Mouse (Mus musculus): ENCODE results near the gene Abcg4. TPM values are rescaled to one million over a fixed set of nuclear protein-coding genes. Genes with fewer than 3 reads are reported as not detected.

Abcg4 gene
- polyA plus RNA-seq, 1 experiment: 1.2 TPM

DNA sequence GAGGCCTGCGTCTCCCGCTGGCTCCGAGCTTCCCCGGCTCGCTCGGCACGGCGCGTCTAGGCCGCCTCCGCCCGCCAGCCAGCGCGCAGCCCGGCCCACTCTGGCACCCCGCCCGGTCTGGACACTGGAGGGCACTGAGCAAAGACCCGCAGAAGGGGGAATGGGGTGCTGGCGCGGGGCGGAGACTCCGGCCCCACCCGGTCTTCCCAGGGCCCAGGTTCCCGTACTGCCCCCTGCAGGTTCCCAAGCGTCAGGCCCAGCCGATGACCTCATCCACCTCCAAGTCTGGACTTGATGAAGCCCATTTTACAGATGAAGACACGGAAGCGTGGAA is 20.4 kb downstream of the Abcg4 start:
- Histone ChIP-seq H3K36me3 (ENCODE audit: control insufficient read depth, insufficient read depth, low read length) (no peaks in the 10 kb centered on the region), H3K4me3 (ENCODE audit: control insufficient read depth, insufficient read depth, low read length) (peak overlapping the region; percentile 65), H3K27me3 (ENCODE audit: control insufficient read depth, insufficient read depth, low read length) (no peaks in the 10 kb centered on the region), H3K4me1 (replicated peaks; ENCODE audit: control insufficient read depth, insufficient read depth, low read length) (peaks cover 15% of the 10 kb centered on the region), H3K27ac (ENCODE audit: control insufficient read depth, insufficient read depth, low read length) (0 out of 2 replicates have a peak overlapping the region, but pooled peaks have one; percentile 4)
- peak; percentile 86 for DNase-seq
- peak; percentile 91; the same call in 1 of the 2 replicates for TF ChIP-seq CTCF (IDR thresholded peaks at IDR 0.05; ENCODE audit: borderline replicate concordance, control insufficient read depth, extremely low read depth, insufficient read depth, low read length, poor library complexity)
- peak; percentile 3; the same call in 1 of the 2 replicates for TF ChIP-seq POLR2A (IDR thresholded peaks at IDR 0.05; ENCODE audit: control insufficient read depth, extremely low read depth, insufficient read depth, low read length, poor library complexity)
- WGBS: 3% methylated on average over 28 of the region's 28 CpGs

DNA sequence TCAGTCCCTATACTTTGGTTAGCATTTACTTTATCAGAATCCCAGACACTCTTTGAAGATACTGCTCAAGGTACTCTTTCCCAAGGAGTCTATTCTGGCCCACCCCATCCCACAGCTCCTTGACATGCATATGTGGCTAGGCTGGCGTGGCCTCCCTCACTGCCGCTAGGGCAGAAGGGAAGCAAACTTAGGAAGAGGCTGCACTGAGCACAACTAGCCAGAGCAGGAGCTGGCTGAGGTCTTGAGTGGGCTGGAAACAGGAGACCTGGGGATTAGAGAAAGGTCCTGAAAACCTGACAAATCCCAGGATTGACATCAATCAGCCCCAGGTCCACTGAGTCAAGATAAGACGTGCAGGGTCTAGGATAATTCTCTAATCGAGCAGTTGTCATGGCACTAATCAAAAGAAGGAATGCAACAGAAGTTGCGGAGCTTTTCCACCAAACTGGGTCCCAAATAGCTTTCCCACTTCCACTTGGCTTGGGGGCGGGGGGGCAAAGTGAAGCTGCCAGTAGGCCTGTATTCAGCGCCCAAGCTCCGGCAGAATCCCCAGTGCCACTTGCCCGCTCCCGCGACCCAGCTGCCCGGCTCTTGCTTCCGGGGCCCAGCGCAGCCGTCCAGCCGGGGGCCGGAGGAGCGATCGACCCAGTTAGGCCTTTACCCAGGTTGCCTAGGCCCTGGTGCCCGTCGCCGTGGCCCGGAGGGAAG is 20.9 kb downstream of the Abcg4 start:
- Histone ChIP-seq H3K27ac (ENCODE audit: control insufficient read depth, insufficient read depth, low read length) (peak overlapping the region; percentile 29; the same call in 1 of the 2 replicates), H3K36me3 (ENCODE audit: control insufficient read depth, insufficient read depth, low read length) (no peaks in the 10 kb centered on the region), H3K27me3 (ENCODE audit: control insufficient read depth, insufficient read depth, low read length) (no peaks in the 10 kb centered on the region), H3K4me1 (replicated peaks; ENCODE audit: control insufficient read depth, insufficient read depth, low read length) (peaks cover 19% of the 10 kb centered on the region), H3K4me3 (ENCODE audit: control insufficient read depth, insufficient read depth, low read length) (peak overlapping the region; percentile 65)
- WGBS: 17% methylated on average over 23 of the region's 23 CpGs
- TF ChIP-seq POLR2A (IDR thresholded peaks at IDR 0.05; ENCODE audit: control insufficient read depth, extremely low read depth, insufficient read depth, low read length, poor library complexity) (0 out of 2 replicates have a peak, but pooled peaks have one; percentile 40), CTCF (IDR thresholded peaks at IDR 0.05; ENCODE audit: borderline replicate concordance, control insufficient read depth, extremely low read depth, insufficient read depth, low read length, poor library complexity) (no peak)
- peak; percentile 35 for DNase-seq

GRCm38 (mm10) chr9:44266478-44267226 is 21.8 kb downstream of the Abcg4 start:
- Histone ChIP-seq H3K27ac (ENCODE audit: control insufficient read depth, insufficient read depth, low read length) (peak overlapping the region; percentile 29; the same call in 1 of the 2 replicates), H3K36me3 (ENCODE audit: control insufficient read depth, insufficient read depth, low read length) (no peaks in the 10 kb centered on the region), H3K4me1 (replicated peaks; ENCODE audit: control insufficient read depth, insufficient read depth, low read length) (peaks cover 21% of the 10 kb centered on the region), H3K27me3 (ENCODE audit: control insufficient read depth, insufficient read depth, low read length) (no peaks in the 10 kb centered on the region), H3K4me3 (ENCODE audit: control insufficient read depth, insufficient read depth, low read length) (no peak overlapping the region)
- no peak for DNase-seq
- WGBS: 84% methylated on average over 8 of the region's 8 CpGs
- TF ChIP-seq CTCF (IDR thresholded peaks at IDR 0.05; ENCODE audit: borderline replicate concordance, control insufficient read depth, extremely low read depth, insufficient read depth, low read length, poor library complexity): no peak
- TF ChIP-seq POLR2A (IDR thresholded peaks at IDR 0.05; ENCODE audit: control insufficient read depth, extremely low read depth, insufficient read depth, low read length, poor library complexity): no peak

- DNase-seq: no peak
- Histone ChIP-seq H3K4me1 (replicated peaks; ENCODE audit: control insufficient read depth, insufficient read depth, low read length) (peaks cover 12% of the 10 kb centered on the region), H3K27me3 (ENCODE audit: control insufficient read depth, insufficient read depth, low read length) (no peaks in the 10 kb centered on the region), H3K36me3 (ENCODE audit: control insufficient read depth, insufficient read depth, low read length) (no peaks in the 10 kb centered on the region), H3K27ac (ENCODE audit: control insufficient read depth, insufficient read depth, low read length) (no peak overlapping the region), H3K4me3 (ENCODE audit: control insufficient read depth, insufficient read depth, low read length) (no peak overlapping the region)
- TF ChIP-seq CTCF (IDR thresholded peaks at IDR 0.05; ENCODE audit: borderline replicate concordance, control insufficient read depth, extremely low read depth, insufficient read depth, low read length, poor library complexity): no peak
- 98% methylated on average over 14 of the region's 14 CpGs for WGBS
These were observed 27.0 kb downstream of the Abcg4 start for GRCm38 (mm10) chr9:44261388-44261787.

- no peak overlapping the region for H3K4me3 ChIP-seq (ENCODE audit: control insufficient read depth, insufficient read depth, low read length)
- no peak overlapping the region for H3K27ac ChIP-seq (ENCODE audit: control insufficient read depth, insufficient read depth, low read length)
- no peak for DNase-seq
- no peaks in the 10 kb centered on the region for H3K27me3 ChIP-seq (ENCODE audit: control insufficient read depth, insufficient read depth, low read length)
- 58% methylated on average over 10 of the region's 10 CpGs for WGBS
- TF ChIP-seq POLR2A (IDR thresholded peaks at IDR 0.05; ENCODE audit: control insufficient read depth, extremely low read depth, insufficient read depth, low read length, poor library complexity) (no peak), CTCF (IDR thresholded peaks at IDR 0.05; ENCODE audit: borderline replicate concordance, control insufficient read depth, extremely low read depth, insufficient read depth, low read length, poor library complexity) (no peak)
- H3K36me3 ChIP-seq (ENCODE audit: control insufficient read depth, insufficient read depth, low read length): no peaks in the 10 kb centered on the region
- H3K4me1 ChIP-seq (replicated peaks; ENCODE audit: control insufficient read depth, insufficient read depth, low read length): peaks cover 24% of the 10 kb centered on the region
These were observed 29.4 kb downstream of the Abcg4 start for GRCm38 (mm10) chr9:44259014-44259413.

DNA sequence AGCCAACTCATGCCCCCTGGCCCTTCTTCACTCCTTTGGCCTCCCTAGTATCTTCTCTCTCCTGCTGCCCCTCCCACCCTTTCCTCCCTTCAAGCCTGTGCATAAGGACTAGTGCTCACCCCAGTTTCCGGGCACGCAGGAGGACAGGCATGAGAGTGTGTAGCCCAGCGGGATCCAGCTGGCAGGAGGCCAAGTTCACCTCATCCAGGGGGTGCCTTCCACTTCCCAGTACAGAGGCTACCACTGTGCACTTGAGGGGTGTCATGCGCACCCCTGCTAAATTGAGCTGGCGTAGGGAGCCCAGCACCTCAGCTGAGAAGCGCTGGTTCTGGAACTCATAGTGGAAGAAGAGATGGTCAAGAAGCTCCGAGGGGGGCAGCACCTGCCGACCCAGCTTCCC is 32.2 kb downstream of the Abcg4 start:
- no peak overlapping the region for H3K27ac ChIP-seq (ENCODE audit: control insufficient read depth, insufficient read depth, low read length)
- TF ChIP-seq POLR2A (IDR thresholded peaks at IDR 0.05; ENCODE audit: control insufficient read depth, extremely low read depth, insufficient read depth, low read length, poor library complexity) (no peak), CTCF (IDR thresholded peaks at IDR 0.05; ENCODE audit: borderline replicate concordance, control insufficient read depth, extremely low read depth, insufficient read depth, low read length, poor library complexity) (no peak)
- H3K36me3 ChIP-seq (ENCODE audit: control insufficient read depth, insufficient read depth, low read length): no peaks in the 10 kb centered on the region
- H3K4me1 ChIP-seq (replicated peaks; ENCODE audit: control insufficient read depth, insufficient read depth, low read length): peaks cover 27% of the 10 kb centered on the region
- WGBS: 98% methylated on average over 8 of the region's 8 CpGs
- H3K27me3 ChIP-seq (ENCODE audit: control insufficient read depth, insufficient read depth, low read length): no peaks in the 10 kb centered on the region
- DNase-seq: no peak
- no peak overlapping the region for H3K4me3 ChIP-seq (ENCODE audit: control insufficient read depth, insufficient read depth, low read length)
